Mouse (Mus musculus) liver, embryonic 14.5 days (tissue): Measurements from ENCODE around the gene Kcnj8. TPM values are rescaled to one million over a fixed set of nuclear protein-coding genes. Genes with fewer than 3 reads are reported as not detected.

Source experiments
- ATAC-seq: fragments of 200-750 bp; cut with Nextera tagmentation; 2 replicates; pipeline ENCODE4 v1.8.0; 2017; ENCODE audit warnings: moderate number of reproducible peaks, mild to moderate bottlenecking, moderate library complexity; ENCODE audit not compliant: insufficient read depth
- DNase-seq, 3 experiments: peaks; one replicate each; pipeline ENCODE4 v3.0.0-alpha.2; 2012 to 2013; ENCODE audit warnings: low read depth in 3 of 3, low spot score in 3 of 3
- H3K27ac ChIP-seq: fragments of 300-500 bp; sonication (generic); 2 replicates; pipeline ENCODE4 v1.5.1; 2014; ENCODE audit warnings: moderate library complexity, mild to moderate bottlenecking, control low read depth, inconsistent platforms
- H3K27me3 ChIP-seq: fragments of 300-500 bp; sonication (generic); 2 replicates; pipeline ENCODE4 v1.6.1; 2014; ENCODE audit warnings: mild to moderate bottlenecking, low read length, moderate library complexity; ENCODE audit not compliant: control insufficient read depth, insufficient read depth
- H3K36me3 ChIP-seq: fragments of 300-500 bp; sonication (generic); replicated peaks from 2 replicates; pipeline ENCODE4 v1.6.1; 2014; ENCODE audit warnings: low read depth; ENCODE audit not compliant: control insufficient read depth, insufficient read depth
- H3K4me1 ChIP-seq, 2 experiments: fragments of 200-500 bp in 1 of 2; fragments of 300-500 bp in 1 of 2; sonication (generic) in 1 of 2; replicated peaks; 2 replicates each; pipeline ENCODE4 v1.6.1; 2012 to 2014; ENCODE audit warnings: antibody characterized with exemption in 1 of 2, inconsistent platforms in 1 of 2, low read length in 1 of 2; ENCODE audit not compliant: control insufficient read depth in 2 of 2, insufficient read depth in 2 of 2
- H3K4me2 ChIP-seq: fragments of 300-500 bp; sonication (generic); 2 replicates; pipeline ENCODE4 v1.6.1; 2014; ENCODE audit warnings: low read depth, mild to moderate bottlenecking, control low read depth, moderate library complexity
- H3K4me3 ChIP-seq, 2 experiments: fragments of 200-500 bp in 1 of 2; fragments of 300-500 bp in 1 of 2; sonication (generic) in 1 of 2; 2 replicates each; pipeline ENCODE4 v1.5.1; 2012 to 2014; ENCODE audit warnings: low read depth in 2 of 2, low read length in 2 of 2, mild to moderate bottlenecking in 2 of 2, control low read depth in 1 of 2, inconsistent platforms in 1 of 2, moderate library complexity in 1 of 2; ENCODE audit not compliant: insufficient read depth in 1 of 2
- H3K9ac ChIP-seq: fragments of 300-500 bp; sonication (generic); replicated peaks from 2 replicates; pipeline ENCODE4 v1.6.1; 2014; ENCODE audit warnings: mild to moderate bottlenecking, control low read depth, moderate library complexity
- H3K9me3 ChIP-seq: fragments of 300-500 bp; sonication (generic); 2 replicates; pipeline ENCODE4 v1.6.1; 2016; ENCODE audit warnings: low read length, mixed read lengths; ENCODE audit not compliant: control insufficient read depth
- CTCF ChIP-seq: IDR thresholded peaks from 2 replicates; pipeline ENCODE4 v1.5.1; 2016; ENCODE audit warnings: antibody characterized with exemption, low read depth, control low read depth
- EP300 ChIP-seq: IDR thresholded peaks from 2 replicates; pipeline ENCODE4 v1.6.1; 2016; ENCODE audit warnings: antibody characterized with exemption, low read depth
- WGBS: fragments of 180-500 bp; shearing (Covaris S2); extraction: QIAGEN DNeasy Blood & Tissue Kit; methylation state at CpG from one replicate; pipeline ENCODE4 v1.1.7; 2014; ENCODE audit not compliant: insufficient replicate concordance; 5-methylcytosine and 5-hydroxymethylcytosine counted together
- polyA plus RNA-seq, 2 experiments: library from polyadenylated mRNA; depleted of rRNA in 1 of 2; stranded (reverse) in 1 of 2; unstranded in 1 of 2; fragments of >200 nt; fragmentation: Nextera tagmentation in 1 of 2; extraction: Ambion mirVana in 1 of 2; gene quantifications; 2 replicates each; pipeline versions ENCODE4 v1.2.1 to v1.2.3; 2012 to 2014

Gene Kcnj8
- polyA plus RNA-seq, 2 experiments, result 0.89 to 1.6 TPM

DNA sequence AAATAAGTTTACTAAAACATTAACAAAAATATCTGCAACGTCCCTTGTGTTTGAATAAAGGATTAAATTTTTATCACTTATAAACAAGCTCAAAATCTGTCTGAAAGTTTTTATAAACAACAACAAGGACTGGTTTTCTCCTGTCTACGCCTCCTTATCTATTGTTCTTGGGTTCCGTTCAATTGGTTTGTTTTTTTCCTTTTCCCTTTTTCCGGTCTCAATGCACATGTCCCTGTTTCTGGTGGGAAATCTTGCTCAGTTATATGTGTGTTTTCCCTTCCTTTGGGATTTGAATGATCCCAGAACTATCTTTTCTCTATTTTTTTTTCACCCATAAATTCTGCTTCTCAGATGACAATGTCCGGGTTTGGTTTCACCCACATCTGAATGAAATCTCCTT lies 38.0 kb downstream of the Kcnj8 start:
- H3K36me3 ChIP-seq, result no peaks in the 10 kb centered on the region
- H3K9ac ChIP-seq, result no peak overlapping the region
- H3K9me3 ChIP-seq, result no peaks in the 10 kb centered on the region
- no peak overlapping the region for H3K4me3 ChIP-seq
- DNase-seq (no peak), ATAC-seq (no peak)
- no peak overlapping the region for H3K27ac ChIP-seq
- H3K4me2 ChIP-seq, result no peak overlapping the region
- WGBS, result 62% methylated on average over 5 of the region's 5 CpGs
- peaks cover 0 to 15% of the 10 kb centered on the region in 2 experiments; a peak in 2 of 4 replicates for H3K4me1 ChIP-seq
- TF ChIP-seq CTCF, result no peak
- TF ChIP-seq EP300, result no peak
- no peaks in the 10 kb centered on the region for H3K27me3 ChIP-seq

DNA sequence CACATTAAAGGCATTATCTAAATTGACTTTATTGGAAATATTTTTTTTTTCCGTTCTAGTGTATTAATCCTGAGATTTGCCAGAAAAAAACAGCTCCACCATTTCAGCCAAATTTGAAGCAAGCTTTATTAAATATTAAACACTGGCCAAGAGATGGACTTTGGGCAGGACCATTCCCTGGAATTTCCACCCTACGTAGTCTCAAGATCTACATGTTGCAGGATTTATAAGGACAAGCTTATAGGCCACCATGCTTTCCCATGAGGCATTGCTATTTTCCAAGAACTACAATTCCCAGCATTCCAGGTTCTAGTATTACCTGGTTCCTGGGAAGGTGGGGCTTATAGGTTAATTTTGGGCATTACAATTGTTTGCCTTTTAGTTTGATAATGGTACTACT lies 38.7 kb downstream of the Kcnj8 start:
- ATAC-seq (no peak), DNase-seq (no peak)
- no peak overlapping the region for H3K4me3 ChIP-seq
- no peak for TF ChIP-seq CTCF
- WGBS, result 74% methylated on average over 2 of the region's 2 CpGs
- H3K9me3 ChIP-seq, result no peaks in the 10 kb centered on the region
- no peak overlapping the region for H3K9ac ChIP-seq
- H3K4me2 ChIP-seq, result no peak overlapping the region
- no peaks in the 10 kb centered on the region for H3K27me3 ChIP-seq
- peaks cover 0 to 17% of the 10 kb centered on the region in 2 experiments; a peak in 2 of 4 replicates for H3K4me1 ChIP-seq
- H3K36me3 ChIP-seq, result no peaks in the 10 kb centered on the region
- H3K27ac ChIP-seq, result no peak overlapping the region

DNA sequence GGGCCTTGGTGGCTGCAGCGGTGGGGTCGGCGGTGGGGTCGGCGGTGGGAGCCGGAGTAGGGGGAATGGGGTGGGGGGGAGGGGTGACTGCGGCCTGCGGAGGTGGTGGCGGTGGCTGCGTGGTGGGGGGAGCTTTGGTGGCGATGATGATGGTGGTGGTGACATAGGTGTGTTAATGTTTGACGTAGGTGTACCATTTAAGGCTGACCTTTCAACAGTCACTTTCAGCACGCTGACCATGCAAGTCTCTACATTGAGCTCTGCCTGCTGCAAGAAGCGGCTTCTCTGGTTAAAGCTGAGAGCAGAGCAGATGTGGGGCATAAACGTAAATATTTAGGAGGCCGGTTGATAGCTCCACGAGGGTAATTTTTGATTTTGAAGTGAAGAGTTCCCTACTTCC lies 39.3 kb downstream of the Kcnj8 start:
- Histone ChIP-seq H3K4me3 (no peak overlapping the region), H3K36me3 (no peaks in the 10 kb centered on the region), H3K4me2 (no peak overlapping the region), H3K9me3 (no peaks in the 10 kb centered on the region), H3K27me3 (no peaks in the 10 kb centered on the region), H3K27ac (no peak overlapping the region), H3K4me1 (peaks cover 0 to 17% of the 10 kb centered on the region in 2 experiments; a peak in 2 of 4 replicates), H3K9ac (no peak overlapping the region)
- ATAC-seq (no peak), DNase-seq (no peak)
- no peak for TF ChIP-seq EP300
- no peak for TF ChIP-seq CTCF
- 81% methylated on average over 17 of the region's 17 CpGs for WGBS

DNA sequence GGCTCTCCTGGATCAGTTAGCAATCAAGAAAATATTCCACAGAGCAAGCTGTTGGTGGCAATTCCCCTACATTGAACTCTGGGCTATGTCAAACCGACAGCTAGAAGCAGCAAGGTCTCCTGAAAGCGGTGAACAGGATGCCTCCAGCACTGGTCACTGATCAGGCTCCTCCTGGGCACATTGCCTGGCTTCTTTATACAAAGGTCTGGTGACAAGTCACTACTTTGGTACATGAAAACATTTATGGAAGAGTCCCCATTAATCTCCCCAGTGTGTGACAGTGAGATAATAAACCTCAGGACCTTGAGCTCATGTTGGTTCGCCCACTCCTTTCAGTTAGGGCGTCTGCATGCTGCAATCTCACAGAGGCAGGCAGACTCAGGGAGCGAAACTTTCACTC lies 41.0 kb downstream of the Kcnj8 start:
- TF ChIP-seq EP300 (peak; percentile 66), CTCF (no peak)
- Histone ChIP-seq H3K27ac (no peak overlapping the region), H3K4me2 (no peak overlapping the region), H3K9me3 (no peaks in the 10 kb centered on the region), H3K9ac (no peak overlapping the region), H3K27me3 (no peaks in the 10 kb centered on the region), H3K36me3 (no peaks in the 10 kb centered on the region), H3K4me3 (no peak overlapping the region), H3K4me1 (peaks cover 0 to 17% of the 10 kb centered on the region in 2 experiments; a peak in 2 of 4 replicates)
- DNase-seq, result peak; percentile 24 to 27 (median 27)
- ATAC-seq, result peak; percentile 83
- 22% methylated on average over 5 of the region's 5 CpGs for WGBS

DNA sequence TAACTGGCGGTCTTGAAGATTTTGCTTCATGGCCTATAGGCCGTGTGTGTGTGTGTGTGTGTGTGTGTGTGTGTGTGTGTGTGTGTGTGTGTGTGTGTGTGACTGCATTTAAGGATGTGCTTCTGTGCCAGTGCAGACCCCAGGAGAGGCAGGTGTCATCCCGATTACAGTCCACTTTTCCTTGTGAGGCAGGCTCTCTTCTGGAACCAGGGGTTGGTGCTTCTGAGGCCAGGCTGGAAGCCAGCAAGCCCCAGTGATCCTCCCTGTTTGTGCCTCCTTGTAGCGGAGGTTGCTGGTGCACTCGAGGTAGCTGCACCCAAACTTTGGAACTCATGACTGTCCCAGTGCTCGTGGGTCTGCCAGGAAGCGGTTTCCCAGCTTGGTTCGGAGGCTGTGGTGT lies 41.7 kb downstream of the Kcnj8 start:
- no peak overlapping the region for H3K9ac ChIP-seq
- peaks cover 0 to 17% of the 10 kb centered on the region in 2 experiments; a peak in 2 of 4 replicates for H3K4me1 ChIP-seq
- H3K4me2 ChIP-seq, result no peak overlapping the region
- H3K4me3 ChIP-seq, result no peak overlapping the region
- H3K36me3 ChIP-seq, result no peaks in the 10 kb centered on the region
- no peaks in the 10 kb centered on the region for H3K9me3 ChIP-seq
- TF ChIP-seq EP300 (no peak), CTCF (no peak)
- H3K27ac ChIP-seq, result no peak overlapping the region
- DNase-seq (no peak), ATAC-seq (no peak)
- H3K27me3 ChIP-seq, result no peaks in the 10 kb centered on the region
- WGBS, result 66% methylated on average over 8 of the region's 8 CpGs
